Mouse (Mus musculus) erythroid progenitor cell, adult 5-6 weeks (primary cell): ENCODE results near the gene Wdr93. TPM values are rescaled to one million over a fixed set of nuclear protein-coding genes. Genes with fewer than 3 reads are reported as not detected.

Experiments
- ATAC-seq: replicated peaks from 2 replicates; pipeline ENCODE4 v1.8.0; 2016; ENCODE audit warnings: moderate number of reproducible peaks, mild to moderate bottlenecking, moderate TSS enrichment, inconsistent platforms; ENCODE audit not compliant: poor library complexity, low FRiP score, severe bottlenecking
- total RNA-seq, 2 experiments: library from RNA; stranded (forward) in 1 of 2; stranded (reverse) in 1 of 2; fragments of 150-400 nt in 1 of 2; fragments of 186-747, 209-891 nt in 1 of 2; gene quantifications; 2 replicates each; pipeline versions ENCODE4 v1.2.3 to v1.2.4; 2015 to 2017; ENCODE audit warnings: low replicate concordance in 2 of 2

Wdr93 gene
- total RNA-seq (2015; ENCODE audit: low replicate concordance) (not detected in 2 replicates), total RNA-seq (2017; ENCODE audit: low replicate concordance) (not detected in 2 replicates)

GRCm38 (mm10) chr7:79742659-79743536 is at the start of gene Wdr93, which contains the start of gene Pex11a:
Wdr93 (plus strand) TSS chr7:79743163.
Pex11a (minus strand) TSS chr7:79743131.
- peak; percentile 66 for ATAC-seq

- ATAC-seq = no peak
Measured at GRCm38 (mm10) chr7:79696495-79696894, 46.5 kb upstream of the Wdr93 start.

DNA sequence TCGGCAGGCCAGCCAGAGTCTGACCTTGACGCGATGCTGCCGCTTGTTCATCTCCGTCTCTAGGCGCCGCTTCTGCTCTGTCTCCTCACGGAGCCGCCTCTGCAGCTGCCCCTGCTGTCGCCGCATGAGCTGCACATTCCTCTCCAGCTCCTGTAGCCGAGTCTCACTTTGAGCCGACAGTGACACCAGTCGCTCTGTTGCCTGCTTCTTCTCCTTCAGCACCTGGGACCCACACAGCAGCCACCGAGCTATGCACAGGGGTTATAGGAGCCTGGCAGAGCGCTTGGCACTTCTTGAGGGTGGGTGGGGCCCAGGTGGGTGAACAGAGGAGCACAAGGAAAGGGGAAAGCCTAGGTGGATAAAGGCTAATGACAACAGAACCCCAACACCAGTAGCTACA is 40.2 kb upstream of the Wdr93 start:
- no peak for ATAC-seq

- no peak for ATAC-seq
Measured at GRCm38 (mm10) chr7:79705210-79705609, 37.8 kb upstream of the Wdr93 start.

GRCm38 (mm10) chr7:79710130-79710607 is 32.8 kb upstream of the Wdr93 start:
- ATAC-seq = no peak

- ATAC-seq = no peak
Measured at GRCm38 (mm10) chr7:79710831-79711230, 32.1 kb upstream of the Wdr93 start.

- no peak for ATAC-seq
Measured at GRCm38 (mm10) chr7:79715187-79715981, 27.6 kb upstream of the Wdr93 start, which contains the start of gene Kif7. Kif7 (minus strand) TSS chr7:79715720.

GRCm38 (mm10) chr7:79721386-79721977 is 21.5 kb upstream of the Wdr93 start:
- no peak for ATAC-seq

- ATAC-seq = no peak
Measured at GRCm38 (mm10) chr7:79727091-79727490, 15.9 kb upstream of the Wdr93 start.

DNA sequence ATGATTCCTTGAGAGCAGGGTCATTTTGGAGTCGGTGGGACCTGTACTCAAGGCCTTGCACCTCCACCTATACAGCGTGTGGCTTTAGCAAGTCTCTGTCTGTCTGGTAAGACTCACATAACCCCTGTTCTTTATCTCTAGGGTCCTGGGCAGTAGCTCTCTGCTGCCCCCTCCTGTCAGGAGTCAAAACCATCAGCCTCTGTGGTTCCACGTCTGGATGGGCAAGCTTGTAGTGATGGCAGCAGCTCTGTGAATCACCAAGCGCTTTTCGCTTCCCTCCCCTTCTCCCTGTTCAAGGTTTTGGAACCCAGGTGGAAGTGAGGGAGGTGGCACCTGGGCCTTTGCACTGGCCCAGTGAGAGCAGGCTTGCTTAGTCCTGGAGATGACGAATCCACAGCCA is 14.7 kb upstream of the Wdr93 start:
- peak; percentile 68; the same call in 1 of the 2 replicates for ATAC-seq

DNA sequence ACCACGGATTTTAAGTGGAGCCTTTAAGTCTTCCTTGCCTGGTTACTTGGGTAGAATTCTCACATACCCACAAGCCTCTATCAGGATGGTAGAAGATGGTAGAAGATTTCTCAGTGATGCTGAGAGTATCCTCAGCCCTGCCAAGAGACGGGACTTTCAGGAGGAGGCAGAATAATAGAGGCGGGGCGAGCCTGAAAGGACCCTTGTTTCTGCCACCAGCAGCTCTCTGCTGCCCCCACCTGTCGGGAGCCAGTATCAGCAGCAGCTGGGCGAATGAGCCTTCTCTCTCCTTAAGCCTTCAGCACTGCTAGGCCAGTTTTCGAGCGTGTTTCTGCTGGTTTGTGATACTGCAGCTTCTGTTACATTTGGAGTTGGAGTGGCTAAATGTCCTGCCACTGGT is 13.8 kb upstream of the Wdr93 start:
- ATAC-seq = 0 out of 2 replicates have a peak, but pooled peaks have one; percentile 45

- ATAC-seq = no peak
Measured at GRCm38 (mm10) chr7:79729743-79730370, 13.1 kb upstream of the Wdr93 start.

DNA sequence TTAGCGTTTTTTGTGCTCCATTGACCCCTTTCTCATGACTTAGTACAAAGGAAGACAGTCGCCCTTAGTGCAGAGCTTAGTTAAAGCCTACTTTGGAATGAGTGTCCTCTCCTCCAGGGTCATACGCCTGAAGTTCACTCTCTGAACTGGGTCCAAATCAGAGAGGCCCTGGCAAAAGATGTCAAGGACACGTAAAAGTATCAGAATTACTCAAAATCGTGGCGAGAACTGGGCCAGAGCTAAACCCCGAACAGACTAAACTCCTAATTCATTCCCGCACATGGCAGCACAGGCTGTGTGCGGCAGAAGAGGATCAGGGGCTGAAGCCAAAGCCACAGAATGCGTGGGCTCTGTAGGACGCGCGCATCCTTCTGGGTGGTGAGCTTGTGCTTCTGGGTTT is 11.5 kb upstream of the Wdr93 start:
- ATAC-seq = no peak

GRCm38 (mm10) chr7:79732622-79733021 is 10.3 kb upstream of the Wdr93 start, which contains the start of gene Plin1:
Plin1 (minus strand) TSS chr7:79732903.
- no peak for ATAC-seq

GRCm38 (mm10) chr7:79734563-79734962 is 8.4 kb upstream of the Wdr93 start:
- no peak for ATAC-seq

DNA sequence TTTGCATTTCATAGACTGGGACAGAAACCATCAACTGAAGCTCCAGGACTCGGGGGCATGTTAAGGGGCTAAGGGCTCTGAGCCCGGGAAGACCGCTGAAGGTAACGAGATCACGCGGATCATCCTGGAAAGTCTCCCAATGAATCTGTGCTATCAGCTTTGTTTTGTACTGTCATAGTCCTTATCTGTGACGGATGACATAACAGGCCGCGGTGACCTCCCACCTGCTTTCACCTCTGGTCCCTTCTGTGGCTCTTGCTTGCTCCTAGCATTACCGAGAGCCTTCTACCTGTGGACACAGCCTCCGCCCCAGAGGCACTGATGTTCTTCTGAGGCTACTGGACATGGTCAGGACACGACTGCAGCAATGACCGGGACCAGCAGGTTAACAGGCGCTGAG is 6.5 kb upstream of the Wdr93 start:
- ATAC-seq = no peak

- no peak for ATAC-seq
Measured at GRCm38 (mm10) chr7:79738913-79739312, 4.0 kb upstream of the Wdr93 start.

GRCm38 (mm10) chr7:79740279-79740678 is 2.7 kb upstream of the Wdr93 start:
- ATAC-seq = no peak

DNA sequence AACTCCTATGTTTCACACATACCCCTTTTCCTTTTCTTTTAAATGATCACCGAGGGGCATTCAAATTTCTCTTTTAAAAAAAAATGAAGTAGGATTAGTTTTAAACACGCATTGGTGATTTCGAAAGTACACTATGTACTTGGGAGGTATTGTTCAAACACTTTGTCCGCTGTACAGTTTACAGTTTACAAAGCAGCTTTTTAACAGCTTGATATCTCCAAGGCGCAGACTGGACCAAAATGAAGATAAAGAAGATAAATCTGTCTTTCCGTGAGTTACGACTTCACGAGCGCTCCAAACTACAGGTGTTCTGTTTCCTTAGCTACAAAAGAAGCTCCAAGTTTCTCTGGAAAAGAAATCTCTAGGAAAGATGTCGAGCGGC is 695 bp upstream of the Wdr93 start:
- no peak for ATAC-seq

GRCm38 (mm10) chr7:79744051-79744450 is 1.1 kb downstream of the Wdr93 start:
- no peak for ATAC-seq
